Mouse (Mus musculus) liver, embryonic 14.5 days (tissue): ENCODE data around the gene Gm20661.

Source experiments
- CTCF ChIP-seq: IDR thresholded peaks from 2 replicates; pipeline ENCODE4 v1.5.1; 2016; ENCODE audit warnings: antibody characterized with exemption, low read depth, control low read depth
- EP300 ChIP-seq: IDR thresholded peaks from 2 replicates; pipeline ENCODE4 v1.6.1; 2016; ENCODE audit warnings: antibody characterized with exemption, low read depth

DNA sequence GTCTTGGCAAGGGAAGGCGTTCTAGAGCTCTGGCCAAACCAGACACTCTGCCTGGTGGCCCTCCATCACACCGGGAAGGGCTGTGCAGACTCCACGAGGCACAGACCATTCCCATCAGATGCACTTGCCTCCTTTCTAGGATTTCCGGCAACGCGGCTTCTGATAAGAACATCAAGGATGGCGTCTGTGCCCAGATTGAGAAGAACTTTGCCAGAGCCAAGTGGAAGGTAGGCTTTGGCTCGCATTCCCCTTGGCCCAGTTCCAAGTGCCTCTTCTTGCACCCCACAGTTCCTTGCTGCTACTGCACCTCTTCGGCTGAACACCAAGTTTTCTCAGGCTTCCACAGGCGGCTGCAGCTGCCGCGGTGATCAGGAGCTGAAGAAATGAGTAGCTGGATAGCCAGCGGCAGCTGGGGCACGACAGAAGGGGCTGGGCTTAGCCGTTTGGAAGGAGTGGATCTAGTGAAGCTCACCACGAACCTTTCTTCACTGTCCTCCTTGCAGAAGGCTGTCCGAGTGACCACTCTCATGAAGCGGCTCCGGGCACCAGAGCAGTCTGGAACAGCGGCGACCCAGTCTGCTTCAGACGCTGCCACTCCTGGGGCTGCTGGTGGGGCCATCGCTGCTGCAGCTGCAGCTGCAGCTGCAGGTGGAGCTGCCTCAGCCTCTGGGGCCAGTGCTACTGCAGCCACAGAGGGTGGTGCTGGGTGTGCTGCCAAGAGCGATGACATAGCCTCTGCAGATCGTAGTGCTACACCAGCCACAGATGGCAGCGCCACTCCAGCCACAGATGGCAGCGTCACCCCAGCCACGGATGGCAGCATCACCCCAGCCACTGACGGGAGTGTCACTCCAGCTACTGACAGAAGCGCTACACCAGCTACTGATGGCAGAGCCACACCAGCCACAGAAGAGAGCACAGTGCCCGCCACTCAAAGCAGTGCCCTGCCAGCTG, 35.3 kb upstream of the Gm20661 start:
- TF ChIP-seq CTCF: no peak
- no peak for TF ChIP-seq EP300
